Mouse (Mus musculus) hindbrain, postnatal 0 days (tissue): ENCODE results near the gene Gm17469. TPM values are rescaled to one million over a fixed set of nuclear protein-coding genes. Genes with fewer than 3 reads are reported as not detected.
"Not testable (repeated sequence)": the region's sequence is repeated elsewhere in the genome, so short reads cannot be mapped to it uniquely, and the experiment has no call there.

ENCODE experiments used
- ATAC-seq: fragments of 200-750 bp; cut with Nextera tagmentation; 2 replicates; pipeline ENCODE4 v1.8.0; 2017; ENCODE audit warnings: mild to moderate bottlenecking, moderate TSS enrichment, moderate library complexity
- DNase-seq: peaks from one replicate; pipeline ENCODE4 v3.0.0-alpha.2; 2015; ENCODE audit warnings: low spot score
- H3K27ac ChIP-seq: fragments of 300-500 bp; sonication (generic); 2 replicates; pipeline ENCODE4 v1.5.1; 2014; ENCODE audit warnings: mild to moderate bottlenecking
- H3K27me3 ChIP-seq: fragments of 300-500 bp; sonication (generic); 2 replicates; pipeline ENCODE4 v1.6.1; 2014; ENCODE audit warnings: low read length, mixed read lengths; ENCODE audit not compliant: insufficient read depth
- H3K36me3 ChIP-seq: fragments of 300-500 bp; sonication (generic); 2 replicates; pipeline ENCODE4 v1.6.1; 2014; ENCODE audit warnings: low read length, mixed read lengths; ENCODE audit not compliant: insufficient read depth
- H3K4me1 ChIP-seq: fragments of 300-500 bp; sonication (generic); 2 replicates; pipeline ENCODE4 v1.6.1; 2014; ENCODE audit warnings: antibody characterized with exemption, low read length, mixed read lengths; ENCODE audit not compliant: insufficient read depth
- H3K4me2 ChIP-seq: fragments of 300-500 bp; sonication (generic); 2 replicates; pipeline ENCODE4 v1.6.1; 2014; ENCODE audit warnings: low read depth, mild to moderate bottlenecking, low read length, moderate library complexity, mixed read lengths
- H3K4me3 ChIP-seq: fragments of 300-500 bp; sonication (generic); 2 replicates; pipeline ENCODE4 v1.5.1; 2014; ENCODE audit warnings: low read length
- H3K9ac ChIP-seq: fragments of 300-500 bp; sonication (generic); replicated peaks from 2 replicates; pipeline ENCODE4 v1.6.1; 2014; ENCODE audit warnings: mild to moderate bottlenecking, low read length, moderate library complexity, mixed read lengths
- H3K9me3 ChIP-seq: fragments of 300-500 bp; sonication (generic); 2 replicates; pipeline ENCODE4 v1.6.1; 2016; ENCODE audit warnings: low read length, mixed read lengths
- WGBS: fragments of 180-500 bp; shearing (Covaris S2); extraction: QIAGEN DNeasy Blood & Tissue Kit; methylation state at CpG from one replicate; pipeline ENCODE4 v1.1.7; 2014; 5-methylcytosine and 5-hydroxymethylcytosine counted together
- polyA plus RNA-seq: library from polyadenylated mRNA; unstranded; fragments of >200 nt; fragmentation: Nextera tagmentation; extraction: Ambion mirVana; gene quantifications from 2 replicates; pipeline ENCODE4 v1.2.1, GENCODE M21; 2015
- total RNA-seq: library from RNA; depleted of rRNA; stranded (reverse); fragments of >200 nt; gene quantifications from 2 replicates; pipeline ENCODE4 v1.2.3, GENCODE M21; 2014; rRNA removed

Gm17469 gene
- total RNA-seq, result not detected in 2 replicates
- polyA plus RNA-seq, result not detected in 2 replicates

GRCm38 (mm10) chrX:124629593-124629992 lies at the start of gene Gm17469:
Gm17469 (plus strand) TSS chrX:124629893.
- H3K36me3 ChIP-seq, result not testable (repeated sequence)

More at GRCm38 (mm10) chrX:124629593-124629992, at the start of gene Gm17469:
- not testable (repeated sequence) for DNase-seq, H3K4me2 ChIP-seq, H3K9ac ChIP-seq, ATAC-seq, H3K4me3 ChIP-seq, H3K27me3 ChIP-seq, H3K27ac ChIP-seq, H3K9me3 ChIP-seq, H3K4me1 ChIP-seq
- no CpG with 5 or more reads among the region's 4 CpGs for WGBS

Other genes starting within 250 kb of the Gm17469 start
- not detected in 2 replicates for gene Gm17584, start 129.3 kb upstream of the Gm17469 start, total RNA-seq
- gene Gm17584, start 129.3 kb upstream of the Gm17469 start, polyA plus RNA-seq, result not detected in 2 replicates